Mouse (Mus musculus): ENCODE results near the gene Fam219a.
A peak's percentile ranks its signal among the peaks of the same experiment; 100 is the strongest.

The Fam219a gene

GRCm38 (mm10) chr4:41506156-41506555 is 63.2 kb downstream of the Fam219a start:
- peak; percentile 14 to 18 for DNase-seq (ENCODE audit: low spot score in 2 of 2)

- DNase-seq (ENCODE audit: low spot score in 2 of 2): no peak
Observed at GRCm38 (mm10) chr4:41505131-41505551, 64.2 kb downstream of the Fam219a start.

GRCm38 (mm10) chr4:41504325-41504724 is 65.0 kb downstream of the Fam219a start:
- no peak for DNase-seq (ENCODE audit: low spot score in 2 of 2)

GRCm38 (mm10) chr4:41502986-41503412 is 66.3 kb downstream of the Fam219a start, which contains the start of gene AI464131:
AI464131 (minus strand) TSS chr4:41503076.
- peak; percentile 78 for DNase-seq (ENCODE audit: low spot score in 2 of 2)

- DNase-seq (ENCODE audit: low spot score in 2 of 2): no peak
Observed at GRCm38 (mm10) chr4:41502171-41502940, 67.0 kb downstream of the Fam219a start.

- DNase-seq (ENCODE audit: low spot score in 2 of 2): no peak
Observed at GRCm38 (mm10) chr4:41500787-41501186, 68.6 kb downstream of the Fam219a start.

GRCm38 (mm10) chr4:41499619-41500018 is 69.7 kb downstream of the Fam219a start:
- DNase-seq (ENCODE audit: low spot score in 2 of 2): no peak

GRCm38 (mm10) chr4:41498921-41499391 is 70.4 kb downstream of the Fam219a start:
- no peak for DNase-seq (ENCODE audit: low spot score in 2 of 2)

- DNase-seq (ENCODE audit: low spot score in 2 of 2): no peak
Observed at GRCm38 (mm10) chr4:41497995-41498845, 71.1 kb downstream of the Fam219a start.

GRCm38 (mm10) chr4:41497579-41497978 is 71.8 kb downstream of the Fam219a start:
- DNase-seq (ENCODE audit: low spot score in 2 of 2): no peak

- DNase-seq (ENCODE audit: low spot score in 2 of 2): no peak
Observed at GRCm38 (mm10) chr4:41497046-41497445, 72.3 kb downstream of the Fam219a start.

GRCm38 (mm10) chr4:41495850-41496249 is 73.5 kb downstream of the Fam219a start:
- no peak for DNase-seq (ENCODE audit: low spot score in 2 of 2)

- DNase-seq (ENCODE audit: low spot score in 2 of 2): no peak
Observed at GRCm38 (mm10) chr4:41495076-41495475, 74.3 kb downstream of the Fam219a start.

GRCm38 (mm10) chr4:41494378-41494777 is 75.0 kb downstream of the Fam219a start:
- no peak for DNase-seq (ENCODE audit: low spot score in 2 of 2)

- no peak for DNase-seq (ENCODE audit: low spot score in 2 of 2)
Observed at GRCm38 (mm10) chr4:41493464-41494116, 75.7 kb downstream of the Fam219a start.

GRCm38 (mm10) chr4:41492951-41493350 is 76.4 kb downstream of the Fam219a start:
- DNase-seq (ENCODE audit: low spot score in 2 of 2): no peak

GRCm38 (mm10) chr4:41481601-41482017 is 87.7 kb downstream of the Fam219a start:
- peak in 1 of 2 experiments; percentile 23 for DNase-seq (ENCODE audit: low spot score in 2 of 2)

GRCm38 (mm10) chr4:41480254-41480653 is 89.1 kb downstream of the Fam219a start:
- DNase-seq (ENCODE audit: low spot score in 2 of 2): no peak

GRCm38 (mm10) chr4:41479456-41479804 is 89.9 kb downstream of the Fam219a start:
- no peak for DNase-seq (ENCODE audit: low spot score in 2 of 2)

- no peak for DNase-seq (ENCODE audit: low spot score in 2 of 2)
Observed at GRCm38 (mm10) chr4:41478751-41479455, 90.4 kb downstream of the Fam219a start.

- DNase-seq (ENCODE audit: low spot score in 2 of 2): no peak
Observed at GRCm38 (mm10) chr4:41477648-41478160, 91.6 kb downstream of the Fam219a start.
